Mouse (Mus musculus): Measurements from ENCODE around the gene 2810021J22Rik.
A peak's percentile ranks its signal among the peaks of the same experiment; 100 is the strongest.
"Not testable (repeated sequence)": the region's sequence is repeated elsewhere in the genome, so short reads cannot be mapped to it uniquely, and the experiment has no call there.

Gene 2810021J22Rik

DNA sequence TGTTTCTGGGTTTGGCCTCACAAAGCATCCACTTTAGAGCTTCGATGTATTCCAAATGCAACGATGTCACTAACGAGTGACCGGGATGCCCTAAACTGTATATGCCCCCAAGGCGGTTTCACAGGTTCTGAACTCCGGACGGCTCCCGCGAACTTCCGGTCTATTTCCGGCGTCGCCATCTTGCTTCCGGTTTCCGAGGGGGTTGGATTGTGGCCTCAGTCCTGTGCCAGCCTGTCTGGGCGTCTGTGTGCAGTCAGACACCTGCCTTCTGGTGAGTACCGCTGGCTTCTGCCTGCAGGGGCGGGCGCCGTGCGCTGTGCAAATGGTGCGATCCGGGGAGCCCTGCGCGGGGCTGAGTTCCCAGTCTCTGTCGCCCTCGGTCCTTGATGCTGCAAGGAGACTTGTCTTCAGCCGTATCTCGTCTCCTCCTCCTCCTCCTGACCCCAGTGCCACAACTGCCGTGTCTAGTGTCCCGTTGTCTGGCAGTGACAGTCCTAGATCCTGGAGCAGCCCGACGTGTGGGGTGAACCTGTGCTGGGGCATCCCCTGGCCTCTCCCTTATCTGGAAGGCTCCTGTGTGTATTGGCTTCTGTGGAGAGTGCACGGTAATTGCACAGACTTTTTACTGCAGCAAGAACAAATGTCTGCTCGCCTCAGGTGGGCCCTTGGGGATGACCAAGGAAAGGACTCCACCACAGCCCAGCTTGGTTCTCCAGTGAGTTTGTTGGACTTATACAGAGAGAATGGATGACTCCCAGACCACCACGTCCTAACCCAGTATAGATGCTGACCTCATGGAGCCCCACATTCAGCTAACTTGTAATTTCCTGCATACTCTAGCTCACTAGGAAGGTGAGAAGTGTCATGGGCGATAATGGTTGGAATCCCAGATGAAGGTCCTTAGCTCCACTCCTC, at the start of gene 2810021J22Rik:
Gene 2810021J22Rik, plus strand, starts transcription at position 178 of the 915 bp plus-strand sequence.
- DNase-seq (ENCODE audit: low spot score): peak; percentile 81

DNA sequence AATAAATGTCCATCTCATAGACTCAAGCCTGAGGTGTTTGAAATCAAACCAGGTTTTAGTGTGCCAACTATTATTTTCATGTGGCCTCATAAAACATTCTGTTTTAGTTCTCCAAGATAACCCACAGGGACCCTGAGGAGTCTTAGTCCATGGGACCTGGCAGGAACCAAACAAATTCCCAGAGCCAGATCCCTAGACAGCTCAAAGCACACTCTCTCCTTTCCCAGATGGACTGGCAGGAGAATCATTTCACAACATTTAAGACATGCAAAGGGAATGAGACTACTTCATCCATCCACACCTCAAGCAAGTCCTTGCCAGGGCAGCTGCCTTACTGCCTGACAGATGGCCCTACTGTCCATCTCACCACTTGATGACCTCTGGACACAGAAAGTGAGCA, 38.1 kb upstream of the 2810021J22Rik start, which contains the start of gene Olfr312:
Gene Olfr312, plus strand, starts transcription at position 301 of the 400 bp plus-strand sequence.
- not testable (repeated sequence) for DNase-seq (ENCODE audit: low spot score)

DNA sequence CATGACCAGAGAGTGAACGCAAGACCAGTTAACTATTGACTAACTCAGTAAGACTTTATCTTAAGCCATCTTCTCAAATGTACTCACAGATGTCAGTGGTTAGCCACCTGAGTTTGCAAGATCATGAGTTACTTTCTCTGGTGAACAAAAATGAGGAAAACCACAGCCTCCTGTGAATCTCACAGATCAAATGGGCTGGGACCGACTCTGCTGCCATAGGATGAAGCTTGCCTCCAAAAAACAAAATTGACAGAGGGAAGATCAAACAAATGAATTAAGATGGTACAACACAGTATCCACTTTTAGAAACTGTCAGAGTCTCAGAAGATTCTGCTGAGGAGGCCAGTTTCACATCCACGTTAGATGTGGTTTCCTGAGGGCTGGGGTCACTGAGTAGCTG, 37.3 kb upstream of the 2810021J22Rik start:
- no peak for DNase-seq (ENCODE audit: low spot score)

DNA sequence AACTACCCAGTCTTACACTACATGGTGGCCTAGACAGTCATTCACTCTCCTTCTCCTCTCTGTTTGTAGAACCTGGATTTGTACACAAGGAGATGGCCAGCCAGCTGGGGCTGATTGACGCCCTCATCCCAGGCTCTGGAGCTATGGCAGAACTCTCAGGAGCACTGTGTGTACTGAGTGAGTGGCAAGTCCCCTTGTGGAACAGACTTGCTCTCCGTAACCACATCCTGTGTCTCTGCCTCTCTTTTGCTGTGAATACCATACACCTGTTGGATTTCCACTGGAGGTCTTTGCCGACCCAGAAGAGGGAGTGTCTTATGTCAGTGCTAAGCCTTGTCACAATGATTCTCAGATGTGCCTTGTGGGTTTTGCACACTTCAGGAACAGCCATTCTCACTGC, 34.5 kb upstream of the 2810021J22Rik start:
- DNase-seq (ENCODE audit: low spot score): not testable (repeated sequence)

DNA sequence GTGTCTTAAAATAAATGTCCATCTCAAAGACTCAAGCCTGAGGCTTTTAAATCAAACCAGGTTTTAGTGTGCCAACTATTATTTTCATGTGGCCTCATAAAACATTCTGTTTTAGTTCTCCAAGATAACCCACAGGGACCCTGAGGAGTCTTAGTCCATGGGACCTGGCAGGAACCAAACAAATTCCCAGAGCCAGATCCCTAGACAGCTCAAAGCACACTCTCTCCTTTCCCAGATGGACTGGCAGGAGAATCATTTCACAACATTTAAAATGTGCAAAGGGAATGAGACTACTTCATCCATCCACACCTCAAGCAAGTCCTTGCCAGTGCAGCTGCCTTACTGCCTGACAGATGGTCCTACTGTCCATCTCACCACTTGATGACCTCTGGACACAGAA, 28.1 kb upstream of the 2810021J22Rik start, which contains the start of gene Olfr311:
Gene Olfr311, plus strand, starts transcription at position 301 of the 400 bp plus-strand sequence.
- not testable (repeated sequence) for DNase-seq (ENCODE audit: low spot score)

DNA sequence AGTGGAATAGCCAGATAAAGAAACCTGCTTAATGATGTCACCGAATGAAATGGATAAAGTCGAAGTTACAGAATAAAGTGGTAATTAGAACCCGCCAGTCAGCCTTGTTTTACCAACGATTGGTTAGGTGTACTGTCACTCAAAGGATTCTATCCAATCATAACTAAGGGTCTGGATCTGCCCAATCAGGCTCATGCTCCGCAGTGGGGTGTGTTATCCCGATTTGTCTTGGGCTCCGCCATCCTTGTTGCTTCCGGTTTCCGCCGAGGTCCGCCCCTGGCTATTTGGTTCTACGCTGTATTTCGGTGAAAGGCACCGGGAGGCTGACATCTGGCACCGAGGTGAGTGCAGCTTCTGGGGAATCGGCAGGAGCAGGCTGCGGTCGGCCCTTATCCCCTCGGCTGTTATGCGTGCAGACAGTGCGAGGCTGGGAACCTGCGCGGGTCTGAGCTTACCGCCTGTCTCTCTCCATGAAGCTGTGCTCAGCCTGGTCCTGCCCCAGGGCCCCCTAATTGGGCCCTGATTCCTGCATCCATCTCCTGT, 20.0 kb upstream of the 2810021J22Rik start, which contains the start of gene Gm12258:
Gene Gm12258, plus strand, starts transcription at position 240 of the 543 bp plus-strand sequence.
- peak; percentile 98 for DNase-seq (ENCODE audit: low spot score)

DNA sequence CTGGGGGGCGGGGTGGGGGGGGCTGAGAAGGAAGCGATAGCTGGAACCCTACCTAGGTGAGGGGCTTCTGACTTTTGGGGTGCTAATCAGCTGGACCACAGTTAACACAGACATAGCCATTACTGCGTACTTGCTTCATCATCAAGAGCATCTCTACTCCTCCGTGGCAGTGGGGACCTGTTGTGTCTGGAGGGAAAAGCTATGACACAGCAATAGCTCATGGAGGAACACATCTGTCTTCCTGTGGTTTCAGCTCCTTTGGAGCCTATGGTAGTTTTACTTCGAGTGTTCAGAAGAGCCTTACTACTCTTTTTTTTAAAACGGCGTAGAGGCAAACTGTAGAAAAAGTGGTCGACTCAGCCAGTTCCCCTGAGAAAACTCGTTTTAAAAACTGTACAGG, 19.4 kb upstream of the 2810021J22Rik start:
- DNase-seq (ENCODE audit: low spot score): no peak

DNA sequence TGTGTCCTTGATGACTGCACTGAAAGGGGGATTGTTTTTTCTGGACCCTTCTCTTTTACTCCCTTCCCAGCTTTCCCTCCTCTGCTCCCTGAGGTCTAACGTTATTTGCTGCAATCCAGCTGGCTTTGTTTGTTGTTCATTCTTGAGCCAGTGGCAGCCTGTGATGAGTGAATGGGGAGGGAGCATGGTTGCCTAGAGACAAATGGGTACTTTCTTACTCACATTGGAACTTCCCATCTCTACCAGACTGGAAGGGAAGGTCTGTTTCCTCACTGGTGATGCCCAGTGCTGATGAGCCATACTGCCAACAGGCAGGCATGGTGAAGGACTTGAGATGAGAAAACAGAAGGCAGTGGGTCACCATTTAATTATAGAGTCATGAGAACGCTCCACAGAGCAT, 17.3 kb upstream of the 2810021J22Rik start:
- DNase-seq (ENCODE audit: low spot score): no peak

DNA sequence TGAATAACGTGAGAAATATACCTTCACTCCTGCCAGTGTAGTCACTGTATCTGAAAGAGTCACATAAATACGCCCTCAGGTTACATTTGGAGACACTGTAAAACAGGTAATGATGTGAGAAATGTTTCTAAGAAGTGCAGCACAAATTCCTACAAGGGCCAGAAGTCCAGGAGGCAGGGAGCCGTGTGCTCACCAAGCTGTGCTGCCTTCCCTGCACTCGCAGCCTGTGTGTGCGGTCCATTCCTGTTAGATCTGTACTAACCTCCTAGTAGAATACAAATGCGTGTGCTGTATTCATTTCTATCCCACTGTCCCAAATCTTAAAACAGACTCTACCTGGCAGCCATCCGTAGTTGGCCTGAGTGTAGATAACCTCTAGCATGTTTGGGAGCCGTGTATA, 6.3 kb upstream of the 2810021J22Rik start:
- no peak for DNase-seq (ENCODE audit: low spot score)

DNA sequence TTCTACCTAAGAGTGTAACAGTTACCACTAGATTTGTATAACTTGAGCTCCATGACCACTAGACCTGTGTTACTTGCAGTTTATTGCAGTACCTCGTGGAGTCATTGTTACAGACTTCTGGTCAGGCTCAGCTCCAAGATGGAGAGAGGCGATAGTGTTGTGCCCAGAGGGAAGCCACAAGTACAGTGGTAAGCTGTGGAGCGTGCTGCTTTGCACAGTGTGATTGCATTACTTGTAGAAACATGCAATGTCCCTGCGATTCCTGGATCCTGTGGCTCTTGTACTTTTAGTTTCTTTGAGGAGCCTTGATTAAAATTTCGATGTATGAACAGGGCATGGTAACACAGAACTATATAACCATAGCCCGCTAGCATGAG, 926 bp downstream of the 2810021J22Rik start:
- no peak for DNase-seq (ENCODE audit: low spot score)

DNA sequence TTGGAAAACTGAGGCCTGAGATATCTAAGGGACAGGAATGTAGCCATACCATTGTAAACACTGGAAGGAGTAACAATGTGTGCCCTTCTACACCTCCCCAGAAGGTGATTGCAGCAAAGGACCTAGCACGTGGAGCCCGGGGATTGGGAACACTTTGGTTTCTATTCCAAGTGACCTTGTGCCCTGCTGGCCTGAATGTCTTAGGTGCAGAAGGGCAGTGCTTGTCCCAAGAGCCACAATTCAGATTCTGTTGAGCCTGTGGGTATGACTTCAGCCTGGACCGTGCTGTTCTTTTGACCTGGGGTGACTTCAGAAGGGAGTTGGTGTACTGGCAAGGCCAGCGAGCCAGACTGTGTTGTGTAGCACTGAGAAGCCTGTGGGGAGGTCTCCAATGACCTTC, 3.9 kb downstream of the 2810021J22Rik start:
- no peak for DNase-seq (ENCODE audit: low spot score)

DNA sequence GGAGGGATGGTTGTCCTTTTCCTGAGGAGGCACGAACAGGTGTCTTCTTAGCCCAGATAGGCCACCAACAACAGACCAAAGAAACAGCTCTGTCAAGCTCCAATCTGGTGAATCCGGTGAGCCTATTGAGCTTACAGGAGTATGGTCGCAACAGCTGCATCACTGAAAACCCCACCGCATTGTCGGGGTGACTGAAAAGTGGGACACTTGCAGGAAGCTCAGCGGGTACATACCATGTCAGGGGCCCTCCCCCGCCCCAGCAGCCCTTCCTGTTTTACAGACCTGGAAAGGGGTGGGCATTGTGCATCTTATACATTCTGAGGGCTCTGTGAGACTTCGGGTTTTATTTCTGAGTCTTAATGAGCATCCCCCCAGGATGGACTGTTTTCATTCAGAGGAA, 16.7 kb downstream of the 2810021J22Rik start:
- no peak for DNase-seq (ENCODE audit: low spot score)

DNA sequence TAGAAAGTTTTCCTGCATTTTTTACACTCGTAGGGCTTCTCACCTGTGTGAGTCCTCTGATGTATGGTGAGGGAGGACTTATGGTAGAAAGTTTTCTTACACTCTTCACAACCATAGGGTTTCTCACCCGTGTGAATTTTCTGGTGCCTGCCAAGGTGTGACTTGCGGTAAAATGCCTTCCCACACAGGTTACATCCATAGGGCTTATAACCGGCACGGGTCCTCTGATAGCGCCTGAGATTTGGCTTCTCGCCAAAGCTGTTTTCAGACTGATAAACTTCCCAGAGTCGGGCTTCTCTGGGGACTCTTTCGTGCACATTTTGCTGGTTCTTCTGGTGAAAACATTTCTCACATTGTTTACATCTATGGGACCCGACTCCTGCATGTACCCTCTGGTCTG, 23.5 kb downstream of the 2810021J22Rik start:
- DNase-seq (ENCODE audit: low spot score): no peak

DNA sequence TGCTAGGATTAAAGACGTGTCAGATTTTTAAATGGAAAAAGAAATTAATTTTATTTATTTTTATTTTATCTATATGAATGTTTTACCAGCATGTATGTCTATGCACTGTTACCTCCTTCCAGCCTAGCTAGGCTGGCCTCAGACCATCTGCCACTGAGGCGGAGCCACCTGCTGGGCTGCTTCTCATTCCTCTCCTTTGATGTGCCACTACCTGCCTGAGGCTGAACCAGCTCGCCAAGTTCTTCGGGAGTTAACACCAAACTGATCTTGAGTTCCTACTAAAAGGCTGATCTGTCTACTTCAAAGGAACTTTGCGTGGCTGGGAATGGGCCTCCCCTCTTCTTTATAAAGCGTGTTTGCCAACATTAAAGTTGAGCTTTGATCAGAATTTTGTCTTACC, 27.4 kb downstream of the 2810021J22Rik start:
- no peak for DNase-seq (ENCODE audit: low spot score)

DNA sequence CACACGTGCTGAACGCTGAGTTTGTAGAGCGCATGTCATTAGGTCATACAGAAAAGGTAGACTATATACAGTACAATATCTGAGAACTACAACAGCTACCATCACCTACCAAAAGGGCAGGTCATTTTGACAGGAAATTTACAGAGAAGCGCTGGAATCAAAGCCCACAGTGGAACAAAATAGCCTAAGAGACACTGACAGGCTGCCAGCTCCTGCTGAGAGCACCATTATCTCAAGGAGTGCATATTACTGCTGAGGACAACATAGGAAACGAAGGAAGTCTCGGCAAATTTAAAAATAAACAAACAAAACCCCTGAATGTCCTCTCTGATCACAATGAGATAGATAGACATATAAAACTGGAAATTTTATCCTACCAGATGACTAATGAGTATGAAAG, 30.5 kb downstream of the 2810021J22Rik start:
- peak; percentile 25 for DNase-seq (ENCODE audit: low spot score)

DNA sequence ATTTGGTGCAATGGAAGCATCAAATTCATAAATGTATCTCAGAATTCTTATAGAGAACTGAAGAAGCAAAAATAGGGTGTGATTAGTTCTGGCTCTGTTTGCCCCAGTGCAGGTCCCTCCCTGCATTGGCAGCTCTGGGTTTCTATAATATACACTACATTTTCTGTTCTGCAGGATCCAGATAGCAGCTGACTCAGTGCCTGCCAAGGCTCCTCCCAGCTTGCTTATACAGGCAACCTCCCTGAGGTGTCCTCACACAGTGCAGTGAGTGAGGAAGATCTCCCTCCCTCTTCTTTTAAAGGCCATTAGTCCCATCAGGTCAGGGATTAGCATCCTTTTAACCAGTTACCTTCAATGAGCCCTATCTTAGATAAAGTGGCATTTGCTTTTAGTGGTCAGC, 34.1 kb downstream of the 2810021J22Rik start:
- no peak for DNase-seq (ENCODE audit: low spot score)

DNA sequence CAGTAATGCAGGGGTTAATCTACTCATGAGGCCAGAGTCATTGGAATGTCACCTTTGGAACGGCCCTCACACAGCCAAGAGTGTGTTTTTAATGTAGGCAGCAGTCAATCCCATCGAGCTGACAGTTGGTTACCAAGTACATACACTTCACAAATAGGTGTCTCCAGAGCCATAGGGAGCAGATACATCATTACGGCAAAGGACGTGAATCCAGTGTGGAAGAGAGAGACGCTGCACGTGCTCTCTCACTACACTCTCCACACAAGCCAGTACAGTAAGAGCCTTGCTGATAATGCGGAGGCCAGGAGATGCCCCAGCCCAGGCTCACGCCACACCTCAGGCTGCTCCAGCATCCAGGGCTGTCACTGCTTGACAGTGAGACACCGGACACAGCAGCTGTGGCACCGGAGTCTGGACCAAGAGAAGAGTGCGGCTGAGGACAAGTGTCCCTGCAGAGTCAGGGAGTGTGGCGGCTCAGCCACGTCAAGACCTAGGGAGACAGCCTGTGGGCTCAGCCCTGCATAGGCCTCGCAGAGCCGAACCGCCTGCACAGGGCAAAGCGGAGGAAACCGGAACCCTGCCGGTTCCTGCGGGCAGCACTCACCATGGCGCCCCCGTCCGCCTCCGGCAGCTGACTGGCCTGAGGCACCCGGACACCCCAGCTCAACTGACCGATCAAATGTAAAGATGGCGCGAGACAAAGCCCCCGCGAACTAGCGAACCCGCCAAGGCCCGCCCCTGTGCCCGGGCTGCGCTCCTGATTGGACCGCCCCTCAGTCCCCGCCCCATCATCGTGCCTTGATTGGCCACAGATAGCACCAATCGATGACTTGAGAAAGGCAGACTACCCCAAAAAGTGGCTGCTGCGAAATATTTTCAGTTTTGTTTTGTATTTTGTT, 36.7 kb downstream of the 2810021J22Rik start, which contains the start of gene Zfp39:
Gene Zfp39, minus strand, starts transcription at position 715 of the 899 bp plus-strand sequence.
- peak; percentile 97 for DNase-seq (ENCODE audit: low spot score)

DNA sequence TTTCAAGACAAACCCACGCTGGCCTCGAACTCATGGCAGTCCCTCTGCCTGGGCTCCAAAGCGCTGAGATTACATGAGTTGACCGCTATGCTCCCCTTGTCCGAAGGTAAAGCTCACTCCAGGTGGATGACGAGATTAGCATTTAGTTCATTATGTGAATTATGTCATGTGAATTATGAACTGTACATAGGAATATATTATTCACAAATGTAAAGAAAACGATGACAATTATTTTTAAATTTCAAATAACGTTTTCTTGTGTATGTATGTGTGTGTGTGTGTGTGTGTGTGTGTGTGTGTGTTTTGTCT, 37.3 kb downstream of the 2810021J22Rik start:
- DNase-seq (ENCODE audit: low spot score): no peak

DNA sequence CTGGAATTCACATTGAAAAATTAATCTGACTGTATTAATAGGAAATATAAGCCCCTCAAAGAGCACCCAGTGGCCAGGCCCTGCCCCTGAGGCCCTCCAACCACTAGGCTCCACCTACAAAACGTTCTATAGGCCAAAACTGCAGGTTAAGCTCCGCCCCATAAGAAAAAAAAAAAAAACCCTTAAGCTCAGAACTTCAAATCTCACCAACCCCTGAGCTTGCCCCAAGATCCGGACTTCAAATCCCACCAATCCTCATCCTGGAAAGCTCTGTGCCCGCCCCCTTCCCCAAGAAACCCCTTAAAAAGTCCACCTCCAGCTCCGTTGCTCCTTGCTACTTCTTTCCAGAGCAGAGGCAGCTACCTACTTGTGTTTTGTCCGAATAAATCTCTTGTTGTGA, 37.8 kb downstream of the 2810021J22Rik start:
- DNase-seq (ENCODE audit: low spot score): peak; percentile 48

DNA sequence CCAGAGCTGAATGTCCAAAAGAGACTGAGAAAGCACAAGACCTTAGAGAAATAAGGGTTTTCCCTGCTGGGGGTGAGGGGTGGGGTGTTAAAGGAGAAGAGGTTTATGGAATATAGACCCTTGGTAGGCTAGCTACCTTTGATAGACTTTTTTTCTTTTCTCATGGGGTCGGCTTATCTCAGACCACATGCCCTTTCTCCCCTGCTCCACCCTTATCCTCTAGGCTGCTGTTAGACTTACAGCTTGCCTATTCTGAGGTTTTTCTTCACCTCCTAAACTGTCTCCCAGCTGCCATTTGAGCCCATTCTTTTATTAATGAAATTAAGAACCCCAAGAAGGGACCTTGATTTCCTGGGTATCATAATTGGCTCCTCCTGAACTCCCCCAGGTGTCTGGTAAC, 46.8 kb downstream of the 2810021J22Rik start:
- DNase-seq (ENCODE audit: low spot score): no peak

DNA sequence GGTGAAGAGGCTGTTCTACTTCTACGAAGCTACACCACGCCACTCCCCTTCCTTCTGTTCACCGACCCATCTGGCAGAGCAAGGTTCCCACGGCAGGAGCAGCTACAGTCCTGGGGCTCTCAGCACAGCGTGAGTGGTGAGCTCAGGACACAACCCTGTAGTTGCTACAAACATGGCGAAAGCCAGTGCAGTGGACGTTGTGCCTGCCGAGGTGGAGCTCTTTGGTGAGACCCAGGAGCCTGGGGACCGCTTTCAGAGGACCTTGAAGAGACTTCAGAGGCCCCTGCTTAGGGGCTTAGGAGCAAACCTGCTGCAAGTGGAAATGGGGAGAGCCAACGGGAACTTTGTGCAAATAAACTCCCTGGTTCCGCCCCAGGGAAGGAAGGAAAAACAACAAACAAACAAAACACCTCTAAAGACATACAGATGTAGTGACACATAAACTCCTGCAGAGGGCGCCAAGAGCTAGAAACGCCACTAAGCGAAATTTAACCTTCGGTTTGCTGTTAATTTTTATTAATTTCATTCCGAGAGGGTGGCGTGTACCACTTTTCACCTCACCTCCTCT, 47.5 kb downstream of the 2810021J22Rik start:
- peak; percentile 28 for DNase-seq (ENCODE audit: low spot score)

Data from lung, postnatal 25 days (tissue).